ENCODE assay signal across 11 mouse cellular contexts in genomic region chr2:167136909-167137308, GRCm38 (mm10). TPM values are rescaled to one million over a fixed set of nuclear protein-coding genes. Genes with fewer than 3 reads are reported as not detected.
DNase-seq lines count a peak whose midpoint lies in the region; ATAC-seq lines count a peak whose summit lies in the region.
"Had no signal": no experiment of that assay in that cellular context is flagged by ENCODE, and none has a peak within 500 bp of the region (broad histone marks: within the 10 kb centered on the region; RNA-seq: fewer than 3 reads in every experiment).

No protein-coding gene starts in this region.

- H3K27ac ChIP-seq in neural tube, embryonic 14.5 days (ENCODE audit: low read depth, low read length): no peak overlapping the region
- H3K27ac ChIP-seq: heart, adult 2 months; limb, embryonic 12.5 days had no signal

- 24% methylated on average over 14 of the region's 14 CpGs for WGBS in neural tube, embryonic 14.5 days

- H3K36me3 ChIP-seq in neural tube, embryonic 14.5 days (ENCODE audit: control insufficient read depth, insufficient read depth, low read length): no peaks in the 10 kb centered on the region
- H3K36me3 ChIP-seq: limb, embryonic 12.5 days had no signal

- peaks cover 10% of the 10 kb centered on the region for H3K4me1 ChIP-seq in neural tube, embryonic 14.5 days (ENCODE audit: control insufficient read depth, insufficient read depth, low read length)
- H3K4me1 ChIP-seq: limb, embryonic 12.5 days had no signal

- no peak overlapping the region for H3K9ac ChIP-seq in neural tube, embryonic 14.5 days (replicated peaks; ENCODE audit: low read depth, low read length)
- H3K9ac ChIP-seq: limb, embryonic 12.5 days had no signal

- H3K4me3 ChIP-seq in neural tube, embryonic 14.5 days (ENCODE audit: low read depth, low read length): no peak overlapping the region
- H3K4me3 ChIP-seq: heart, adult 2 months; limb, embryonic 12.5 days; megakaryocyte, embryonic 14.5 days had no signal

- peak; percentile 14 to 24 for DNase-seq in cerebellum, postnatal 36 days
- DNase-seq in frontal cortex, postnatal 10 days (ENCODE audit: low spot score in 2 of 2): peak; percentile 90 to 93
- peak; percentile 77 to 79 for DNase-seq in layer of hippocampus, postnatal 25 days (ENCODE audit: extremely low spot score in 1 of 2, low spot score in 1 of 2)
- DNase-seq in kidney, postnatal 14 days: no peak
- DNase-seq in gastrocnemius, postnatal 4 days (ENCODE audit: low spot score in 2 of 2): no peak
- no peak for DNase-seq in T-cell, adult 2 months (ENCODE audit: low spot score)
- no peak for DNase-seq in adrenal gland, postnatal 10 days
- DNase-seq: heart, adult 2 months had no signal

- ATAC-seq in neural tube, embryonic 14.5 days (ENCODE audit: low read depth): peak; percentile 79

- no peaks in the 10 kb centered on the region for H3K9me3 ChIP-seq in neural tube, embryonic 14.5 days (ENCODE audit: control insufficient read depth, low read length)
- H3K9me3 ChIP-seq: limb, embryonic 12.5 days; megakaryocyte, embryonic 14.5 days had no signal

- H3K4me2 ChIP-seq in neural tube, embryonic 14.5 days (ENCODE audit: low read depth, low read length): no peak overlapping the region
- H3K4me2 ChIP-seq: limb, embryonic 12.5 days had no signal

- H3K27me3 ChIP-seq in neural tube, embryonic 14.5 days (ENCODE audit: control insufficient read depth, insufficient read depth, low read length): no peaks in the 10 kb centered on the region

RNA-seq across cellular contexts. Expression of gene Kcnb1, which starts 53.0 kb away (rescaled TPM):
- total RNA-seq in layer of hippocampus, postnatal 25 days (2021): 100 to 1,000 TPM in 1 of 2 experiments, 10 to 100 TPM in 1; 86.5 to 103 TPM
- 4.9 and 5.4 TPM in 2 replicates for polyA plus RNA-seq in neural tube, embryonic 14.5 days (2014; fragmentation: Nextera tagmentation; extraction: Ambion mirVana)
- total RNA-seq in gastrocnemius, postnatal 4 days (2021): 10 to 100 TPM; 38.0 to 42.7 TPM
- 10 to 100 TPM; 20.8 to 27.7 TPM for total RNA-seq in adrenal gland, postnatal 10 days (2021)

Comparison
In these comparisons a context has a peak if more than half of its experiments do, and no peak if none do; other contexts are left out.
1. DNase-seq: peak in cerebellum, postnatal 36 days (2 of 2), frontal cortex, postnatal 10 days (2 of 2) and layer of hippocampus, postnatal 25 days (2 of 2); none in kidney, postnatal 14 days (single experiment), gastrocnemius, postnatal 4 days (0 of 2), T-cell, adult 2 months (single experiment) and adrenal gland, postnatal 10 days (single experiment).